Mouse (Mus musculus) testis, adult 2 months (tissue): ENCODE results near the gene Mup5.

ENCODE experiments used
- CTCF ChIP-seq: fragments of 200-500 bp; IDR thresholded peaks from 2 replicates; pipeline ENCODE4 v1.5.1; 2012; ENCODE audit warnings: low read depth, mild to moderate bottlenecking, inconsistent platforms, low read length, moderate library complexity; ENCODE audit not compliant: control insufficient read depth, insufficient read depth, insufficient replicate concordance
- POLR2A ChIP-seq: fragments of 200-500 bp; IDR thresholded peaks from 2 replicates; pipeline ENCODE4 v1.6.1; 2012; ENCODE audit warnings: low read depth, mild to moderate bottlenecking, inconsistent platforms, low read length, moderate library complexity; ENCODE audit not compliant: control insufficient read depth

DNA sequence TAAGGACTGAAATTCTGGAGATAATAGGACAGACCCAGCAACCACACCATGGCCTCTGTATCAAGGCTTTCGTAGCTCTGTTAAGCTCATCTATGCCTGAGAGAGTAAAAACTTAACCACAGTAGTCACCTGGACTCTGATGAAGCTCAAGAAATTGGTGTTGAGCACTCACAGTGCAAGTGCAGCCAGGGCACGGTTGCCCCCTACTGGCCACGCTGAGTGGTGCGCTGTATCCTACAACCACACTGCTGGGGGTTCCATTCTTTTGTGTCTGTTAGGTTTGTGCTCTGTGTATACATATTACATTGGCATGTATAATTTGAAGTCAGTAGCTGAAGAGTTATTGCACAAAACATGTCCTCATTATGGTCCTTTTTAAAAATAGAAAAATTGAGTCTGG lies 23.1 kb upstream of the Mup5 start:
- TF ChIP-seq POLR2A: no peak
- peak; percentile 81; the same call in 1 of the 2 replicates for TF ChIP-seq CTCF
